Mouse (Mus musculus): ENCODE measurements around the gene Prps1l3.

Prps1l3 gene

GRCm38 (mm10) chr12:57243671-57244495, 13.7 kb downstream of the Prps1l3 start:
- DNase-seq = no peak

DNA sequence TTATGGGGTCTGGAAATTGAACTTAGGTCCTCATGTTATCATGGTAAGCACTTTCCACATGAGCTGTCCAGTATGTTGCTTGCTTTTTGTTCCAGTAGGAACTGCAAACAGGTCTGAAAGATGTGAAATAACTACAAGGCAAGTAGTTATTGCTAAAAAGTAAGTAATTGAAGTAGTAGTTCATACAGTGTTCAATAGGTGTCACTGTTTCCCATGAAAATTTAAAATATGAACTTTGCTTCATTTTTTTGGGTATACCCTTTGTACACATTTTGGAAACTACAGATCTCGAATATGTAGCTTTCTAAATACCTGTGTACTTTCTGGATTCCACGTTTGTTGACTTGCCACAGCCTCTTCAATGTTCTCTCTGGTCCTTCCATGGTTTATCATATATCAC, 28.4 kb downstream of the Prps1l3 start:
- DNase-seq = no peak

DNA sequence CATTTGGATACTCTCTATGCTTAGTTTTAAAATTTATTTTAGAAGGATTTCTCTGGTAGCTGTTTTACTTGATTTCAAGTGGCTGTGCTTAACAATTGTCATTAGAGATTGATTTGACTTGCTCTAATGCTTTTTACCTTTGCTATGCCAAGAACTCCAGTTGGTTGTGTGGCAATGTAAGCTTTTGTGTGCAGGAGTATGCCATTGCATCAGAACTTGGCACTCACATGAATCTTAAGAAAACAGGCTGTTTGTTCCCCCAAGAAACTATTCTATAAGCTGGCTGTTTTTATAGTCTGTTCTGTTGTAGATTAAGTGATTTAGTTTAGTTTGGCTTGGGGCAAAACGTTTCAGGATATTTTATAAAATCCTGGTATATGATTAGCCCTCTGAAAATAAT, 45.2 kb downstream of the Prps1l3 start:
- DNase-seq = no peak

GRCm38 (mm10) chr12:57281155-57282114, 51.2 kb downstream of the Prps1l3 start:
- peak in 1 of 2 experiments; percentile 7 for DNase-seq

GRCm38 (mm10) chr12:57285303-57286059, 55.3 kb downstream of the Prps1l3 start:
- DNase-seq = no peak
